Mouse (Mus musculus) embryonic facial prominence, embryonic 11.5 days (tissue): ENCODE results near the gene Rcn3. TPM values are rescaled to one million over a fixed set of nuclear protein-coding genes. Genes with fewer than 3 reads are reported as not detected.

ENCODE experiments used
- ATAC-seq: fragments of 200-750 bp; cut with Nextera tagmentation; replicated peaks from 2 replicates; pipeline ENCODE4 v1.8.0; 2017; ENCODE audit warnings: low read depth; ENCODE audit not compliant: insufficient number of reproducible peaks, low FRiP score, low TSS enrichment
- DNase-seq: peaks from one replicate; pipeline ENCODE4 v3.0.0-alpha.2; 2015; ENCODE audit warnings: low spot score
- H3K27ac ChIP-seq: fragments of 300-500 bp; sonication (generic); replicated peaks from 2 replicates; pipeline ENCODE4 v1.5.1; 2014; ENCODE audit warnings: mild to moderate bottlenecking, low read depth, low read length, control low read depth
- H3K27me3 ChIP-seq: fragments of 300-500 bp; sonication (generic); 2 replicates; pipeline ENCODE4 v1.6.1; 2014; ENCODE audit warnings: mild to moderate bottlenecking, low read length, moderate library complexity, mixed read lengths; ENCODE audit not compliant: control insufficient read depth, insufficient read depth
- H3K36me3 ChIP-seq: fragments of 300-500 bp; sonication (generic); replicated peaks from 2 replicates; pipeline ENCODE4 v1.6.1; 2014; ENCODE audit warnings: low read depth, mild to moderate bottlenecking, low read length, moderate library complexity, mixed read lengths; ENCODE audit not compliant: control insufficient read depth, insufficient read depth
- H3K4me1 ChIP-seq: fragments of 300-500 bp; sonication (generic); 2 replicates; pipeline ENCODE4 v1.6.1; 2014; ENCODE audit warnings: low read length, mixed read lengths; ENCODE audit not compliant: control insufficient read depth, insufficient read depth
- H3K4me2 ChIP-seq: fragments of 300-500 bp; sonication (generic); 2 replicates; pipeline ENCODE4 v1.6.1; 2014; ENCODE audit warnings: low read depth, mild to moderate bottlenecking, control low read depth, low read length, moderate library complexity
- H3K4me3 ChIP-seq: fragments of 300-500 bp; sonication (generic); 2 replicates; pipeline ENCODE4 v1.5.1; 2014; ENCODE audit warnings: low read depth, low read length, control low read depth
- H3K9ac ChIP-seq: fragments of 300-500 bp; sonication (generic); replicated peaks from 2 replicates; pipeline ENCODE4 v1.6.1; 2014; ENCODE audit warnings: mild to moderate bottlenecking, control low read depth, low read length
- H3K9me3 ChIP-seq: fragments of 300-500 bp; sonication (generic); replicated peaks from 2 replicates; pipeline ENCODE4 v1.6.1; 2016; ENCODE audit warnings: mild to moderate bottlenecking, low read length, inconsistent platforms, mixed read lengths; ENCODE audit not compliant: control insufficient read depth
- WGBS: fragments of 180-500 bp; shearing (Covaris S2); extraction: QIAGEN DNeasy Blood & Tissue Kit; methylation state at CpG from one replicate; pipeline ENCODE4 v1.1.7; 2014; 5-methylcytosine and 5-hydroxymethylcytosine counted together
- polyA plus RNA-seq: library from polyadenylated mRNA; unstranded; fragments of >200 nt; fragmentation: Nextera tagmentation; extraction: Ambion mirVana; gene quantifications from 2 replicates; pipeline ENCODE4 v1.2.1, GENCODE M21; 2014

The Rcn3 gene
- polyA plus RNA-seq, 1 experiment from 2014 or later = 221 TPM

DNA sequence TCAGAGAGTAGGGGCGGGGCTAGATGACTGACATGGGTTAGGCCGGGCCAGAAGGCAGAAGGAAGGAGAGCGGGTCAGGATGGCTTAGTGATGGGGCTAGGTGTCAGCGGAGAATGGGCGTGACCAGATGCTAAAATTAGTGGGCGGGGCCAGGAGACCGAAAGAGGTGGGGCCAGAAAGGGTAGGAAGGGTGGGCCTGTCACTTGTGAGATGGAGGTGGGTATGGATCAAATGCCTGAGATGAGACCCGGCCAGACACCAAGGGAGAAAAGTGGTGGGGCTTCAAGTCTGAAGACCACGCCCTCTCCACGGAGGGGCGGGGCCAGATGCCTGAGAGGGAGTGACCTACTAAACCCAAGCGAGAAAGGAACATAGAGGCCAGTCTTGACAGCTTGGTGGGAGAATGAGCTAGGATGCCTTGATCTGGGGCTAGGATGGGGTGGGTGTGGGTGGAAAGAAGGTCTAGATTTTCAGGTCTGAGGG is 42.6 kb upstream of the Rcn3 start:
- Histone ChIP-seq H3K9me3 (no peaks in the 10 kb centered on the region), H3K9ac (no peak overlapping the region), H3K4me3 (no peak overlapping the region), H3K4me1 (no peaks in the 10 kb centered on the region), H3K27me3 (no peaks in the 10 kb centered on the region), H3K36me3 (no peaks in the 10 kb centered on the region), H3K4me2 (no peak overlapping the region; the same call in 1 of the 2 replicates), H3K27ac (no peak overlapping the region)
- DNase-seq = peak; percentile 39
- WGBS = 5% methylated on average over 12 of the region's 12 CpGs
- ATAC-seq = no peak

DNA sequence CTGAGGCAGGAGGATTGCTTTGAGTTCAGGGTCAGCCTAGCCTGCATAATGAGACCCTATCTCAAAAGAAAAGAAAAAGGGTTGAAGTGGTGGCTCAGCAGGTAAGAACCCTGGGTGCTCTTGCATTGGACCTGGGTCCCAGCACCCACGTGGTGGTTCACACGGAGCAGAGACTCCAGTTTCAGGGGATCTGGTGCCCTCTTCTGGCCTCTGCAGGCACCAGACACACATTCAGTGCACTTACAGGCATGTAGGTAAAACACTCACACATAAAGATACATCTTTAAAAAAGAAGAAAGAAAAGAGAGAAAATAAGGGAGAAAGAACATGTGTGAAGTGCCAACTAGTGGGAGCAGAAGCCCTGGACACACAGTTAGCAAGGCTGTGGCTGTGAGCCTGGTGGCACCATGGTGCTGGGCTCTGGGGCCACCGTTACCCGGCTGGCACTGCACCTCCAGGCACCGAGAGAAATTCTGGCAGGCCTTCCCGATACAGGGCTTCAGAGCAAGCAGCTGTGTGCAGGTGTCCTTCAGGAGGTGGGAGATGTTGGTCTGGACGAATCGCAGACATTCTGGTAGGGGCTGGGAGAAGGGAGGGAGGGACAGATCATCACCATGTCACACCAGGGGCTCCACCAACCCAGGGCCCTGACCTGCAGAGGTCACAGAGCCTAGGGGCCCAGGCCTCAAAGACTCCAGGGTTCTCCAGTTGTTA is 41.6 kb upstream of the Rcn3 start:
- Histone ChIP-seq H3K4me3 (no peak overlapping the region), H3K9me3 (no peaks in the 10 kb centered on the region), H3K9ac (no peak overlapping the region), H3K36me3 (no peaks in the 10 kb centered on the region), H3K27me3 (no peaks in the 10 kb centered on the region), H3K4me2 (no peak overlapping the region), H3K4me1 (no peaks in the 10 kb centered on the region), H3K27ac (no peak overlapping the region)
- DNase-seq (no peak), ATAC-seq (no peak)
- WGBS = 75% methylated on average over 8 of the region's 8 CpGs

DNA sequence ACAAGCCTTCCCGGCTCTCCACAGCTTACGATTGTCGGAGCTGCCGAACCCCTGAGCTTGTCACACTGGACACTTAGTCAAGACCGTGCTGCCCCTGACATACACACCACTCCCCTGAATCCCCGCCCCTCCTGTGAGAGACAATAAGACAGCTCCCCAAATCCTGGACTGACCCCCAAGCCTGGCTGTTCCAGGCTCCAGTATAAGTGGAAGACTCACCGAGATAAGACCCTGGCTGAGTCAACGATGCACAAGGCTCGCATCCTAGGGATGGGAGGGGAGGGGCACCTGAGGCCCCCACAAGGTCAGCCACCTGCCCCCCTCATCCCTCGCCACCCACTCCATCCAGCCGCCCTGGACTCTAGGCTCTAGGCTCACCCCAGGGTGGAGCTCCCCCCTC is 39.8 kb upstream of the Rcn3 start:
- Histone ChIP-seq H3K9ac (peak overlapping the region; percentile 13; the same call in 1 of the 2 replicates), H3K4me3 (no peak overlapping the region)
- 75% methylated on average over 11 of the region's 11 CpGs for WGBS

DNA sequence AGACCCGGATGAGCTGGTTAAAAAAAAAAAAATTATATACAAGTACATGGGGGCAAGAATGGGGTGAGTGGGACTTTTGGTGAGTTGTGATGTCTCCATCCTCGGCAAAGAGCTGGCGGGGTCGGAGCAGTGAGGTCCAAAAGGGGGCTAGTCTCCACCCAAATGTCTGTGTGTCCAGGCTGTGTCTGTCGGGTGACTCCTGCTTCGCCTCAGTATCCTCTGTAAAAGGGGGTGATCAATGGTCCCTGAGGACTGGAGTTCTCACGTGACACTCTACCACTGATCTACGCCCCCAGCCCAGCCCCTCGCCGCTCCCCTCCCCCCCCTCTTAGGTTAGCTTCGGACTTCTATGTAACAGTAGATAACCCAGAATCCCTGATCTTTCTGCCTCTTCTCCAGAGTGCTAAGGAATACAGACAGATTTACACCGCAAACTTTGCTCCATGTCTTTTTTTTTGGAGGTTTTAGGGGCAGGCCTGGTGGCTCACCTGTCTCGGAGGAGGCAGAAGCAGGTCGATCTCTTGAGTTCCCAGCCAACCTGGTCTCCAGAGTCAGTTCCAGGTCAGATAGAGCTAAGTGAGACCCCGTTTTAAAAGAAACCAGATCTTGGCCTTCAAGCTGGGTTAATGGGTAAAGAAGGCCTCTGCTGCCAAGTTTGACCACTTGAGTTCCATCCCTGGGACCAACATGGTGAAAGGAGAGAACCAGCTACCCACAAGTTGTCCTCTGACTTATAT is 37.9 kb upstream of the Rcn3 start:
- Histone ChIP-seq H3K9me3 (no peaks in the 10 kb centered on the region), H3K4me3 (no peak overlapping the region; the same call in 1 of the 2 replicates), H3K27me3 (no peaks in the 10 kb centered on the region), H3K27ac (no peak overlapping the region), H3K36me3 (peaks cover 5% of the 10 kb centered on the region), H3K9ac (peak overlapping the region; percentile 37; the same call in 1 of the 2 replicates), H3K4me1 (no peaks in the 10 kb centered on the region; the same call in 1 of the 2 replicates), H3K4me2 (peak overlapping the region; percentile 64; the same call in 1 of the 2 replicates)
- ATAC-seq = no peak
- no peak for DNase-seq
- WGBS = 50% methylated on average over 15 of the region's 15 CpGs

More for the DNA sequence above, 39.8 kb upstream of the Rcn3 start:
- DNase-seq (no peak), ATAC-seq (no peak)
- no peaks in the 10 kb centered on the region for H3K27me3 ChIP-seq
- no peaks in the 10 kb centered on the region; the same call in 1 of the 2 replicates for H3K4me1 ChIP-seq
- H3K9me3 ChIP-seq = no peaks in the 10 kb centered on the region
- H3K4me2 ChIP-seq = no peak overlapping the region
- H3K36me3 ChIP-seq = no peaks in the 10 kb centered on the region; the same call in none of the 2 replicates
- H3K27ac ChIP-seq = no peak overlapping the region

DNA sequence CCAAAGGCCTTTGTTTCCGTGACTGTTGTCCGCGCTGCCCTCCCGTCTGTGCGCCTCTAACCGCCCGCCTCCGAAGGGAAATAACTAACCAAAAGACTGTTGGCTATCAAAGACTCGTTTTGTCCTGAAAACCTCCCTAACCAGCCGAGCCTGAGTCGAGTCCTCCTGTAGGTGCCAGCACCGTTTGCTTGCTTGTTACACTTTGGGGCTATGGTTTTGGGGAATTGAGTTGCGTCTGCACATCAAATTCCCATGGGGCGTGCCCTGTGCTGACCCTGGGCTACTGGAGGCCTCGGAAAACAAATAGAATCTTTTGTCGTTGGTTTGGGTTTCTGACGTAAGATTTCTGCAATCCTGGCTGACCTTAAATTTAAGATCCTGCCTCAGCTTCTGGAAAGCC is 37.3 kb upstream of the Rcn3 start:
- peak; percentile 70 for DNase-seq
- Histone ChIP-seq H3K9ac (peak overlapping the region; percentile 79), H3K27ac (peak overlapping the region; percentile 90), H3K4me3 (peak overlapping the region; percentile 52), H3K9me3 (no peaks in the 10 kb centered on the region), H3K4me2 (peak overlapping the region; percentile 64), H3K36me3 (peaks cover 5% of the 10 kb centered on the region), H3K27me3 (no peaks in the 10 kb centered on the region), H3K4me1 (no peaks in the 10 kb centered on the region; the same call in 1 of the 2 replicates)
- WGBS = under 1% methylated on average over 17 of the region's 17 CpGs
- no peak; the same call in 1 of the 2 replicates for ATAC-seq

DNA sequence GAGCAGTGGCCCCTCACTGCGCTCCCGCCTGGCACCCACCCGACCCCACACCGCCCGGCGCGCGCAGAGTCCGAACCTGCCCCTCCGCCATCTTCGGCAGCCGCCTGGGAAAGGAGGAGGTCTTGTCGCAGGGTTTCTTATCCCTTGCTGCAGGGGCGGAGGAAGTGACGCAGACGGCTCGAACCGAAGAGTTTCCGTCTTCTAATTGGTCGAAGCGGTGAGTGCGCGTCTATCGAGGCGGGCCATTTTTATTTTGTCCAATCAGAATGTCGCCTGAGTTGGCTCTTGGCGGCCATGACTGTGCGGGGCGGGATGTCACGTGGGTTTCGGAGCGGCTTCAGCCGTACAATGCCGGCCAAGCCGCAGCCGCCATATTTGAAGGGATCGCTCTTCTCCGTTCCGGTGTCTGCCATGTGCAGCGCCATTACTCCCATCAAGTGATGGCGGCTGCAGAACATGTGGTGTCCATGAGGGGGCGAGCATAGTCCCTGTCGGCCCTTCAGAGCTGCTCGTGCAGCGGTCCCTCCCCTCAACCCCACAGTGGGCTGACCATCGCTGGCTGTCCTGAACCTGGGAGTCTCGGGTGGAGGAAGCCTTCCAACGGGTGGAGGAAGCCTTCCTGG is 36.7 kb upstream of the Rcn3 start, which contains the start of gene Rpl13a:
TSS of gene Rpl13a (minus strand) at position 138 of the 623 bp plus-strand sequence.
- peaks cover 5% of the 10 kb centered on the region for H3K36me3 ChIP-seq
- H3K27ac ChIP-seq = peak within 1 kb of the TSS; percentile 91
- no peaks in the 10 kb centered on the region for H3K27me3 ChIP-seq
- H3K9me3 ChIP-seq = no peaks in the 10 kb centered on the region
- H3K4me2 ChIP-seq = peak within 1 kb of the TSS; percentile 88
- peak within 1 kb of the TSS; percentile 96 for H3K4me3 ChIP-seq
- peak within 1 kb of the TSS; percentile 100 for H3K9ac ChIP-seq
- peak; percentile 95 for ATAC-seq
- WGBS = under 1% methylated on average over 48 of the region's 48 CpGs
- H3K4me1 ChIP-seq = no peaks in the 10 kb centered on the region; the same call in 1 of the 2 replicates
- peak; percentile 99 for DNase-seq

DNA sequence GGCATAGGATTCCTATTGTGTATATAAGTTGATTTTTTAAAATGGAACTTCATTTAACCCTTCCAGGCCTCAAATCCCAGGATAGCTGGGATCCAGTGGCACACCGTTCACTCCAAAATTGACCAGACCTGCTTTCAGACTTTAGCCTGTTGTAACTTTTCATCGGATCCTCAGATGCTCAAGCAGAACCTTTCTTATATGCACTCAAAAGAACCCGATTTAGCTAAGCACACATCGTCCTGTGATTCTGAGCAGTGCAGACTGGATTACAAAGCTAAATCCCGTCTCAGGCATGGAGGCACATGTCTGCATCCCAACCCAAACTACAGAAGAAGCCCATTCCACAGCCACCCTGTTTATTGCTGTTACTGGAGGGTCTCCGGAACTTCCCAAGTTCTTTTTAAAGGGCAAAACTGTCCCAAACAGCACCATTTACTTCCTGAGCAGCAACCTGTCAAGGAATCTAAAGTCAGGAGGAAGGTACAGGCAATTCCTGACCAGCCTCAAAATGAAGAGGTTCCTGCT is 35.7 kb upstream of the Rcn3 start:
- Histone ChIP-seq H3K36me3 (peaks cover 7% of the 10 kb centered on the region), H3K4me2 (peak overlapping the region; percentile 88), H3K9me3 (no peaks in the 10 kb centered on the region), H3K4me1 (no peaks in the 10 kb centered on the region; the same call in 1 of the 2 replicates), H3K4me3 (peak overlapping the region; percentile 96), H3K9ac (peak overlapping the region; percentile 100), H3K27me3 (no peaks in the 10 kb centered on the region), H3K27ac (peak overlapping the region; percentile 91)
- DNase-seq (no peak), ATAC-seq (no peak)
- 1% methylated on average over 6 of the region's 6 CpGs for WGBS
